Mouse (Mus musculus): Measurements from ENCODE around the gene Zfp790. TPM values are rescaled to one million over a fixed set of nuclear protein-coding genes. Genes with fewer than 3 reads are reported as not detected.

Gene Zfp790
- polyA plus RNA-seq, 1 experiment from 2014 or later = 19.0 TPM

GRCm38 (mm10) chr7:29818619-29819254, 2.8 kb downstream of the Zfp790 start:
- DNase-seq (ENCODE audit: low spot score) = peak; percentile 72
- 5% methylated on average over 12 of the region's 12 CpGs for WGBS
- Histone ChIP-seq H3K27me3 (ENCODE audit: control insufficient read depth, insufficient read depth, low read length) (no peaks in the 10 kb centered on the region), H3K27ac (ENCODE audit: low read depth, low read length) (0 out of 2 replicates have a peak overlapping the region, but pooled peaks have one; percentile 12), H3K4me1 (replicated peaks; ENCODE audit: control insufficient read depth, insufficient read depth, low read length) (peaks cover 9% of the 10 kb centered on the region; the same call in 1 of the 2 replicates), H3K36me3 (ENCODE audit: control insufficient read depth, insufficient read depth, low read length) (no peaks in the 10 kb centered on the region; the same call in 1 of the 2 replicates), H3K4me2 (ENCODE audit: low read depth, low read length, severe bottlenecking) (peak overlapping the region; percentile 60), H3K9me3 (ENCODE audit: control insufficient read depth, low read length) (no peaks in the 10 kb centered on the region), H3K9ac (ENCODE audit: low read length) (peak overlapping the region; percentile 67), H3K4me3 (ENCODE audit: low read depth, low read length) (peak overlapping the region; percentile 61)
- ATAC-seq (replicated peaks; ENCODE audit: low FRiP score) = peak; percentile 76

GRCm38 (mm10) chr7:29828001-29828400, 12.1 kb downstream of the Zfp790 start:
- Histone ChIP-seq H3K9me3 (ENCODE audit: control insufficient read depth, low read length) (no peaks in the 10 kb centered on the region), H3K27me3 (ENCODE audit: control insufficient read depth, insufficient read depth, low read length) (no peaks in the 10 kb centered on the region), H3K27ac (ENCODE audit: low read depth, low read length) (no peak overlapping the region), H3K9ac (ENCODE audit: low read length) (no peak overlapping the region), H3K4me1 (replicated peaks; ENCODE audit: control insufficient read depth, insufficient read depth, low read length) (no peaks in the 10 kb centered on the region), H3K36me3 (ENCODE audit: control insufficient read depth, insufficient read depth, low read length) (peaks cover 21% of the 10 kb centered on the region), H3K4me3 (ENCODE audit: low read depth, low read length) (no peak overlapping the region), H3K4me2 (ENCODE audit: low read depth, low read length, severe bottlenecking) (no peak overlapping the region)
- 95% methylated on average over 12 of the region's 12 CpGs for WGBS
- no peak for ATAC-seq (replicated peaks; ENCODE audit: low FRiP score)
- no peak for DNase-seq (ENCODE audit: low spot score)

DNA sequence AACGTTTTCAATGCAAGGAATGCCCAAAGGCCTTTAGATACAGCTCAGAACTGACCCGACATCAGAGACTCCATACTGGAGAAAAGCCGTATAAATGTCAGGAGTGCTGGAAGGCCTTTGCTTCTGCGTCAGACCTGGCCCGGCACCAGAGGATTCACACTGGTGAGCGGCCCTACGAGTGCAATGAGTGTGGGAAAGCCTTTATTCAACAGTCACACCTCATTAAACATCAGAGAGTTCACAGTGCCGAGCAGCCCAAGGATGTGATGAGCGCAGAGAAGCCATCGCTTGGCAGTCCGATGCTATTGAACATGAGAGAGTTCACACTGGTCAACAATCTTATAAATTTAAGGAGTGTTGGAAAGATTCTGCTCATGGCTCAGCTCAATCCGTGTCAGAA, 13.9 kb downstream of the Zfp790 start:
- H3K27me3 ChIP-seq (ENCODE audit: control insufficient read depth, insufficient read depth, low read length) = no peaks in the 10 kb centered on the region
- no peak overlapping the region for H3K4me2 ChIP-seq (ENCODE audit: low read depth, low read length, severe bottlenecking)
- H3K36me3 ChIP-seq (ENCODE audit: control insufficient read depth, insufficient read depth, low read length) = peaks cover 21% of the 10 kb centered on the region
- DNase-seq (ENCODE audit: low spot score) (no peak), ATAC-seq (replicated peaks; ENCODE audit: low FRiP score) (no peak)
- no peaks in the 10 kb centered on the region for H3K9me3 ChIP-seq (ENCODE audit: control insufficient read depth, low read length)
- no peak overlapping the region for H3K9ac ChIP-seq (ENCODE audit: low read length)
- no peak overlapping the region for H3K27ac ChIP-seq (ENCODE audit: low read depth, low read length)
- 92% methylated on average over 12 of the region's 12 CpGs for WGBS
- H3K4me1 ChIP-seq (replicated peaks; ENCODE audit: control insufficient read depth, insufficient read depth, low read length) = no peaks in the 10 kb centered on the region
- H3K4me3 ChIP-seq (ENCODE audit: low read depth, low read length) = no peak overlapping the region

GRCm38 (mm10) chr7:29836816-29837215, 20.9 kb downstream of the Zfp790 start:
- Histone ChIP-seq H3K27ac (ENCODE audit: low read depth, low read length) (no peak overlapping the region), H3K9ac (ENCODE audit: low read length) (no peak overlapping the region), H3K4me1 (replicated peaks; ENCODE audit: control insufficient read depth, insufficient read depth, low read length) (no peaks in the 10 kb centered on the region), H3K4me3 (ENCODE audit: low read depth, low read length) (no peak overlapping the region), H3K36me3 (ENCODE audit: control insufficient read depth, insufficient read depth, low read length) (no peaks in the 10 kb centered on the region), H3K9me3 (ENCODE audit: control insufficient read depth, low read length) (no peaks in the 10 kb centered on the region), H3K27me3 (ENCODE audit: control insufficient read depth, insufficient read depth, low read length) (no peaks in the 10 kb centered on the region), H3K4me2 (ENCODE audit: low read depth, low read length, severe bottlenecking) (no peak overlapping the region)
- DNase-seq (ENCODE audit: low spot score) (no peak), ATAC-seq (replicated peaks; ENCODE audit: low FRiP score) (no peak)
- WGBS = 92% methylated on average over 1 of the region's 1 CpGs

DNA sequence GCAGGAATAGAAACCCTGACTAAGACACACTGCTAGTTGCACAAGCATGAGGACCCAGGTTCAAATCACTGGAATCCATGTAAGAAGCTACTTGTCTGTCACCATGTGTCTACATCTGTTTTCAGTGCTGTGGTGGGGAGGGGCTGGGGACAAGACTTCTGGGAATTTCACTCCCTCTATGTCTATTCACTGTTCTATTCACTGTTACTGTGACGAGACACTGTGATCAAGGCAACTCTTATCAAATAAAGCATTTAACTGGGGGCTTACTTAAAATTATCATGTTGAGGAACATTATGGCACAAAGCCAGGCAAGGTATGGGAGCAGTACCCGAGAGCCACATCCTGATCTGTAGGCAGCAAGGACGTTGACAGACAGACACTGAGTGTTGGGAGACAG, 23.3 kb downstream of the Zfp790 start:
- no peak overlapping the region for H3K4me3 ChIP-seq (ENCODE audit: low read depth, low read length)
- H3K27me3 ChIP-seq (ENCODE audit: control insufficient read depth, insufficient read depth, low read length) = no peaks in the 10 kb centered on the region
- H3K4me2 ChIP-seq (ENCODE audit: low read depth, low read length, severe bottlenecking) = no peak overlapping the region
- WGBS = 84% methylated on average over 3 of the region's 3 CpGs
- H3K9me3 ChIP-seq (ENCODE audit: control insufficient read depth, low read length) = no peaks in the 10 kb centered on the region
- DNase-seq (ENCODE audit: low spot score) (no peak), ATAC-seq (replicated peaks; ENCODE audit: low FRiP score) (no peak)
- no peak overlapping the region for H3K9ac ChIP-seq (ENCODE audit: low read length)
- no peak overlapping the region for H3K27ac ChIP-seq (ENCODE audit: low read depth, low read length)
- H3K36me3 ChIP-seq (ENCODE audit: control insufficient read depth, insufficient read depth, low read length) = peaks cover 1% of the 10 kb centered on the region; the same call in 1 of the 2 replicates
- no peaks in the 10 kb centered on the region for H3K4me1 ChIP-seq (replicated peaks; ENCODE audit: control insufficient read depth, insufficient read depth, low read length)

DNA sequence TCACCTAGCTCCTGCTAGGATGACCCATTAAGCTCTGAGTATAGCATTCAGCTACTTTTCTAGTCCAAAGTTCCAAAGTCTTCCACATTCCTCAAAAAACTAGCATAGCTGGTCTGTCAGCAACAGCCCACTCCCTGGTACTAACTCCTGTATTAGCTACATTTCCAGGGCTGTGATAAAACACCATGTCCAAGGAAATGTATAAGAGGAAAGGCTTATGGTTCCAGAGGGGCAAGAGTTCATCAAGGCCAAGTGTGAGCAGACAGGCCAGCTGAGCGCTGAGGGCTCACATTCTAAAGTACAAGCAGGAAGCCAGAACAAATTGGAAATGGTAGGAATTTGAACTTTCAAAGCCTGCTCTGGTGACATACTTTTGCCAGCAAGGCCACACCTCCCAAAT, 26.2 kb downstream of the Zfp790 start:
- Histone ChIP-seq H3K27me3 (ENCODE audit: control insufficient read depth, insufficient read depth, low read length) (no peaks in the 10 kb centered on the region), H3K27ac (ENCODE audit: low read depth, low read length) (no peak overlapping the region), H3K4me3 (ENCODE audit: low read depth, low read length) (no peak overlapping the region), H3K4me2 (ENCODE audit: low read depth, low read length, severe bottlenecking) (no peak overlapping the region), H3K4me1 (replicated peaks; ENCODE audit: control insufficient read depth, insufficient read depth, low read length) (no peaks in the 10 kb centered on the region), H3K9ac (ENCODE audit: low read length) (no peak overlapping the region), H3K36me3 (ENCODE audit: control insufficient read depth, insufficient read depth, low read length) (peaks cover 11% of the 10 kb centered on the region), H3K9me3 (ENCODE audit: control insufficient read depth, low read length) (no peaks in the 10 kb centered on the region)
- WGBS = 87% methylated on average over 1 of the region's 1 CpGs
- DNase-seq (ENCODE audit: low spot score) (no peak), ATAC-seq (replicated peaks; ENCODE audit: low FRiP score) (no peak)

GRCm38 (mm10) chr7:29844616-29845015, 28.7 kb downstream of the Zfp790 start:
- Histone ChIP-seq H3K27me3 (ENCODE audit: control insufficient read depth, insufficient read depth, low read length) (no peaks in the 10 kb centered on the region), H3K4me2 (ENCODE audit: low read depth, low read length, severe bottlenecking) (no peak overlapping the region), H3K4me1 (replicated peaks; ENCODE audit: control insufficient read depth, insufficient read depth, low read length) (no peaks in the 10 kb centered on the region), H3K9ac (ENCODE audit: low read length) (no peak overlapping the region), H3K9me3 (ENCODE audit: control insufficient read depth, low read length) (no peaks in the 10 kb centered on the region), H3K27ac (ENCODE audit: low read depth, low read length) (no peak overlapping the region), H3K36me3 (ENCODE audit: control insufficient read depth, insufficient read depth, low read length) (peaks cover 11% of the 10 kb centered on the region), H3K4me3 (ENCODE audit: low read depth, low read length) (no peak overlapping the region)
- 90% methylated on average over 5 of the region's 5 CpGs for WGBS
- no peak for DNase-seq (ENCODE audit: low spot score)
- no peak for ATAC-seq (replicated peaks; ENCODE audit: low FRiP score)

DNA sequence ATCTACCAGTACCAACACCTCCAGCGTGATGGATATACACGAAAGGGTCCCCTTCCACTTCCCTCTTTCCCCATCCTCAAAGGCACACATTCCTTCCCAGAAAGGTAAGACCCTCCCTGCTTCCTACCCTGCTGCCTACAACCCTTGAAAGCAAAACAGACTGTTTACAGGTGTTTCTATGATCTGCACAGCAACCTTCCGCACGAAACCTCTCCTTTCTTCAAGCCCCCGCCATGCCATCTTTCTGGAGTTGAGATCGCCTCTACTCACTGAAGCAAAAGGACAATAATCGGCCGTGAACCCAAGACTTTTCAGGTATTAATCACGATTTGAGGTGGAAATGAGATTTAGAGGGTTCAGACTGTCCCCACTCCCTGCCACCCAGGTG, 36.9 kb downstream of the Zfp790 start:
- DNase-seq (ENCODE audit: low spot score) (no peak), ATAC-seq (replicated peaks; ENCODE audit: low FRiP score) (no peak)
- H3K4me3 ChIP-seq (ENCODE audit: low read depth, low read length) = peak overlapping the region; percentile 58
- H3K27me3 ChIP-seq (ENCODE audit: control insufficient read depth, insufficient read depth, low read length) = no peaks in the 10 kb centered on the region
- H3K36me3 ChIP-seq (ENCODE audit: control insufficient read depth, insufficient read depth, low read length) = no peaks in the 10 kb centered on the region
- H3K27ac ChIP-seq (ENCODE audit: low read depth, low read length) = no peak overlapping the region
- 53% methylated on average over 9 of the region's 9 CpGs for WGBS
- peak overlapping the region; percentile 70 for H3K9ac ChIP-seq (ENCODE audit: low read length)
- H3K9me3 ChIP-seq (ENCODE audit: control insufficient read depth, low read length) = no peaks in the 10 kb centered on the region
- H3K4me1 ChIP-seq (replicated peaks; ENCODE audit: control insufficient read depth, insufficient read depth, low read length) = peaks cover 4% of the 10 kb centered on the region; the same call in 1 of the 2 replicates
- H3K4me2 ChIP-seq (ENCODE audit: low read depth, low read length, severe bottlenecking) = peak overlapping the region; percentile 76

DNA sequence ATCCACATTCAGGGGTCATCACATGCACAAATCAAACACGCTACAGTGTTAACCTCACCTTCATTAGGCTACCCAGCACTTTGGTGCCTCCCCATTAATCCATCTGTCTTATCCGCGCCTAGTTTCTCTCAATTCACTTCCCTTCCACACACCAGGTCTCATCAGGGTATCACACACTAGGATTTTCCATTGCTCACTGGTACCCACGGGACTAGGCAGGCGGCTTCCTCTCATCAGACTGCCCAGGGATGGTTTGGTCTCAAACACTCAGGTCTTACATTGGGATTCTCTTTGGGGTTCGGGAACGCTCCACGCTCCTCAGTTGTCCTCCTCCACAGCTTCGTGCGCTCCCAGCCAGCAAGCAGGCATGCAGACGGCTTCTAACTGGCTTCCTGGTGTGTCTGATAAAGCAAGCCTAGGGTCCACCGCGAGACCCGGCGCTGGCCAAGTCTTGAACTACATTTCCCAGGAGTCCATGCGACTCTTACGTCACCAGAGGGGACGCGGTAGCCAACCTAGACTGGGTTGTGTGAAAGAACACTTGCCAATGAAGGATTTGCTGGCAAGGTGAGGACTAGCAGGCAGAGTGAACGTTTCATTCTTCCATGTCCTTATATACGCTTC, 37.4 kb downstream of the Zfp790 start, which contains the start of gene Zfp940:
Gene Zfp940 (minus strand): TSS at position 451 of the 624 bp plus-strand sequence.
- ATAC-seq (replicated peaks; ENCODE audit: low FRiP score) (peak; percentile 98), DNase-seq (ENCODE audit: low spot score) (peak; percentile 90)
- H3K27me3 ChIP-seq (ENCODE audit: control insufficient read depth, insufficient read depth, low read length) = no peaks in the 10 kb centered on the region
- no peaks in the 10 kb centered on the region for H3K9me3 ChIP-seq (ENCODE audit: control insufficient read depth, low read length)
- peak within 1 kb of the TSS; percentile 70 for H3K9ac ChIP-seq (ENCODE audit: low read length)
- H3K27ac ChIP-seq (ENCODE audit: low read depth, low read length) = no peak within 1 kb of the TSS; the same call in 1 of the 2 replicates
- H3K4me3 ChIP-seq (ENCODE audit: low read depth, low read length) = peak within 1 kb of the TSS; percentile 58
- H3K36me3 ChIP-seq (ENCODE audit: control insufficient read depth, insufficient read depth, low read length) = no peaks in the 10 kb centered on the region
- peaks cover 4% of the 10 kb centered on the region; the same call in 1 of the 2 replicates for H3K4me1 ChIP-seq (replicated peaks; ENCODE audit: control insufficient read depth, insufficient read depth, low read length)
- peak within 1 kb of the TSS; percentile 76 for H3K4me2 ChIP-seq (ENCODE audit: low read depth, low read length, severe bottlenecking)
- WGBS = 2% methylated on average over 21 of the region's 21 CpGs
